Mouse (Mus musculus) heart, postnatal 0 days (tissue): ENCODE measurements around the gene Fmod.

Experiments used
- CTCF ChIP-seq: IDR thresholded peaks from 2 replicates; pipeline ENCODE4 v1.5.1; 2016; ENCODE audit warnings: antibody characterized with exemption, control low read depth, low read depth
- EP300 ChIP-seq: IDR thresholded peaks from 2 replicates; pipeline ENCODE4 v1.6.1; 2016; ENCODE audit warnings: antibody characterized with exemption, low read depth

DNA sequence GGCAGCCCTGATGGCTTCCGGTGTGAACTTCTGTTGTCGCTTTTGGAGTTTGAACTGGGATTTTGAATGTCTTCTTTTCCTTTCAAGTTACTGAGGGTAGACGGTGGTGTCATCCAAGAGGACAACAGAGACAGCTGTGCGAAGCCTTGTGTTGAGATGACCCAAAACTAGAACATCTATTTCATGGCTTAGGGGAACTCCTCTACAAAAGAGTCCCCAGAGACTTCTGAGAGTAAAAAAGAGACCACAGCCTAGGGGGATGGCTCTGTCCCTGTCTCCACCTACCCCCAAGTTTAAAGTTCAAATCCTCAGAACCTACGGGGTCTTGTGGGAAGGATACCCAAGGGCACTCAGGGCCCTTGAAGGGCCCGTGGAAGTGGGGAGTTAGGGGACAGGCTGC lies 7.8 kb downstream of the Fmod start:
- TF ChIP-seq CTCF (no peak), EP300 (no peak)
